Mouse (Mus musculus): ENCODE results near the gene Adarb1. TPM values are rescaled to one million over a fixed set of nuclear protein-coding genes. Genes with fewer than 3 reads are reported as not detected.

Gene Adarb1
- polyA plus RNA-seq, 1 experiment from 2014 or later, result 18.2 TPM

DNA sequence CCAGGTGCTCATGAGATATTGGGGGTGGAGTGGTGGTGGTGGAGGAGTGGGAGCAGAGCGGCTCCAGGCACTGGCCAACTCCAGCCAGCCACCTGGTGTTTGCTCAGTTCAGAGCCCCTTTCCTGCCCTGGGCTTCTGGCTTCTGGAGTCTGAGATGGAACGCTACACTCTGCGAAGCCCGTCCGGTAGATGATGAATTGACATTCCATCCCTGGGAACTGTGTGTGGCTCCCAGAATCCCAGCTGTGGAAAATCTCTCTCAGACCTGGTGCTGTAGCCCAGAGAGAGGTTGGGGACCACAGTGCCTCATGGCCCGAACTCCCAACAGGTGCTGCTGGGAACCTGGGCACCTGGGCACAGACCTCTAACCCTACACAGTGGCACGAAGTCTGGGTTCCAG lies 170.4 kb downstream of the Adarb1 start:
- ATAC-seq, result no peak
- Histone ChIP-seq H3K4me1 (ENCODE audit: control insufficient read depth, insufficient read depth, low read length) (no peaks in the 10 kb centered on the region), H3K4me3 (ENCODE audit: low read depth, low read length) (no peak overlapping the region), H3K27ac (ENCODE audit: low read length) (no peak overlapping the region), H3K36me3 (ENCODE audit: control insufficient read depth, insufficient read depth, low read length) (no peaks in the 10 kb centered on the region), H3K27me3 (ENCODE audit: control insufficient read depth, insufficient read depth, low read depth, low read length) (no peaks in the 10 kb centered on the region), H3K9ac (ENCODE audit: low read depth, low read length) (no peak overlapping the region), H3K4me2 (ENCODE audit: low read length) (no peak overlapping the region), H3K9me3 (replicated peaks; ENCODE audit: control insufficient read depth, low read length, poor library complexity, severe bottlenecking) (no peaks in the 10 kb centered on the region)
- 90% methylated on average over 7 of the region's 7 CpGs for WGBS

- Histone ChIP-seq H3K27ac (ENCODE audit: low read length) (no peak overlapping the region), H3K4me3 (ENCODE audit: low read depth, low read length) (no peak overlapping the region), H3K9ac (ENCODE audit: low read depth, low read length) (no peak overlapping the region), H3K4me1 (ENCODE audit: control insufficient read depth, insufficient read depth, low read length) (no peaks in the 10 kb centered on the region), H3K36me3 (ENCODE audit: control insufficient read depth, insufficient read depth, low read length) (no peaks in the 10 kb centered on the region), H3K4me2 (ENCODE audit: low read length) (no peak overlapping the region), H3K9me3 (replicated peaks; ENCODE audit: control insufficient read depth, low read length, poor library complexity, severe bottlenecking) (no peaks in the 10 kb centered on the region), H3K27me3 (ENCODE audit: control insufficient read depth, insufficient read depth, low read depth, low read length) (no peaks in the 10 kb centered on the region)
- no peak for ATAC-seq
- WGBS, result 89% methylated on average over 5 of the region's 5 CpGs
Measured at GRCm38 (mm10) chr10:77247048-77247447, 171.0 kb downstream of the Adarb1 start.

- Histone ChIP-seq H3K36me3 (ENCODE audit: control insufficient read depth, insufficient read depth, low read length) (no peaks in the 10 kb centered on the region), H3K9me3 (replicated peaks; ENCODE audit: control insufficient read depth, low read length, poor library complexity, severe bottlenecking) (no peaks in the 10 kb centered on the region), H3K27me3 (ENCODE audit: control insufficient read depth, insufficient read depth, low read depth, low read length) (no peaks in the 10 kb centered on the region), H3K9ac (ENCODE audit: low read depth, low read length) (no peak overlapping the region), H3K27ac (ENCODE audit: low read length) (no peak overlapping the region), H3K4me1 (ENCODE audit: control insufficient read depth, insufficient read depth, low read length) (no peaks in the 10 kb centered on the region), H3K4me3 (ENCODE audit: low read depth, low read length) (no peak overlapping the region), H3K4me2 (ENCODE audit: low read length) (no peak overlapping the region)
- 95% methylated on average over 6 of the region's 6 CpGs for WGBS
- ATAC-seq, result no peak
Measured at GRCm38 (mm10) chr10:77244777-77245176, 173.3 kb downstream of the Adarb1 start.

DNA sequence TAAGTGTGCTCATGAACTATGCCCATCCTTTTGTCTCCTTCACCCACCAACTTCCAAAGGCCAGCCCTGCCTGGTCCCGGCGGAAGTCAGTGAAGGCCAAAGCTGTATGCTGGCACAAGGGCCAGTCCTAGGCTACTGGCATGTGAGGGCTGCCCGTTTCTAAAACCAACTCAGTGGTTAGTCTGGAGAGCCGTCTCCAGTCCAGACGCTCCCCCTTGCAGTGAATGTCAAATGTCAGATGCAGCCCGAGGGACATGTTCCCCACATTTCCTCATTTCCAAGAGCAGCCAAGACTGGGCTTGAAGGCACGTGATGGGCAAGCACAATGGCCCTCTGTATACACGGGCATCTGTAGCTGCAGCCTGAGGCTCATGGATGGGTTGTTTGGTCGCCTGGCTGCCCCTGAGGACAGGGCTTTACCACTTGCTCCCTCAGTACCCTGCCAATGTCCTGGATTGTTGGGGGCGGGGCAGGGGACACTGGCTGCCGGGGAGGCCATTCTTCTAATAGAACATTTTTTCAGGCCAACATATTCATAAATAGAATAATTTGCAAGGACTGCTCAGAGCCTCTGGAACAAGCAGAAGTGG lies 174.4 kb downstream of the Adarb1 start:
- H3K4me1 ChIP-seq (ENCODE audit: control insufficient read depth, insufficient read depth, low read length), result no peaks in the 10 kb centered on the region
- no peaks in the 10 kb centered on the region for H3K27me3 ChIP-seq (ENCODE audit: control insufficient read depth, insufficient read depth, low read depth, low read length)
- H3K4me3 ChIP-seq (ENCODE audit: low read depth, low read length), result no peak overlapping the region
- no peaks in the 10 kb centered on the region for H3K36me3 ChIP-seq (ENCODE audit: control insufficient read depth, insufficient read depth, low read length)
- no peak overlapping the region for H3K9ac ChIP-seq (ENCODE audit: low read depth, low read length)
- no peak overlapping the region for H3K4me2 ChIP-seq (ENCODE audit: low read length)
- no peaks in the 10 kb centered on the region for H3K9me3 ChIP-seq (replicated peaks; ENCODE audit: control insufficient read depth, low read length, poor library complexity, severe bottlenecking)
- H3K27ac ChIP-seq (ENCODE audit: low read length), result no peak overlapping the region
- WGBS, result 76% methylated on average over 11 of the region's 11 CpGs
- ATAC-seq, result no peak

DNA sequence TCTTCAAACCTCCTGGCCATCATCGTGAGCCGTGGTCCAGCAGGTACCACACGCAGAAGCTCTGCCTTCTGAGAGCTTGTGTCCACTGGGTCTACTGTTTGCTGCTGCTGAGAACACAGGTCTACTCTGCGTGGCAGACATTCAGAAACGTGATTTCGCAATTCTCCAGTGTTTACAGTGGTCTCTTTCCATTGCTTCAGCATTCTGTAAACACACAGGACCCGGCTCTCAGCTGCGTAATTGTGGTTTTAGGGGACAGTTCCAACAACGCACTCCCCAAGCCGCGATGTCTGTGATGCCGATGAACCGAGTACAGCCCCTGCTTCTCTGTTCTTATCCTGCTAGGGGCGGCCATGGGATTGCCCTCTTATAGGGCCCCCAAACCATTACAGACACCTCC lies 175.2 kb downstream of the Adarb1 start:
- Histone ChIP-seq H3K9me3 (replicated peaks; ENCODE audit: control insufficient read depth, low read length, poor library complexity, severe bottlenecking) (no peaks in the 10 kb centered on the region), H3K27me3 (ENCODE audit: control insufficient read depth, insufficient read depth, low read depth, low read length) (no peaks in the 10 kb centered on the region), H3K36me3 (ENCODE audit: control insufficient read depth, insufficient read depth, low read length) (no peaks in the 10 kb centered on the region), H3K4me3 (ENCODE audit: low read depth, low read length) (no peak overlapping the region), H3K9ac (ENCODE audit: low read depth, low read length) (no peak overlapping the region), H3K27ac (ENCODE audit: low read length) (no peak overlapping the region), H3K4me2 (ENCODE audit: low read length) (no peak overlapping the region), H3K4me1 (ENCODE audit: control insufficient read depth, insufficient read depth, low read length) (no peaks in the 10 kb centered on the region)
- WGBS, result 88% methylated on average over 14 of the region's 14 CpGs
- no peak for ATAC-seq

- no peaks in the 10 kb centered on the region for H3K4me1 ChIP-seq (ENCODE audit: control insufficient read depth, insufficient read depth, low read length)
- ATAC-seq, result no peak
- no peaks in the 10 kb centered on the region for H3K27me3 ChIP-seq (ENCODE audit: control insufficient read depth, insufficient read depth, low read depth, low read length)
- no peaks in the 10 kb centered on the region for H3K36me3 ChIP-seq (ENCODE audit: control insufficient read depth, insufficient read depth, low read length)
- WGBS, result 84% methylated on average over 3 of the region's 3 CpGs
- no peak overlapping the region for H3K4me2 ChIP-seq (ENCODE audit: low read length)
- H3K9ac ChIP-seq (ENCODE audit: low read depth, low read length), result no peak overlapping the region
- H3K27ac ChIP-seq (ENCODE audit: low read length), result no peak overlapping the region
- no peaks in the 10 kb centered on the region for H3K9me3 ChIP-seq (replicated peaks; ENCODE audit: control insufficient read depth, low read length, poor library complexity, severe bottlenecking)
- H3K4me3 ChIP-seq (ENCODE audit: low read depth, low read length), result no peak overlapping the region
Measured at GRCm38 (mm10) chr10:77242396-77242795, 175.7 kb downstream of the Adarb1 start.

GRCm38 (mm10) chr10:77240764-77241163 lies 177.3 kb downstream of the Adarb1 start:
- Histone ChIP-seq H3K4me2 (ENCODE audit: low read length) (no peak overlapping the region), H3K27me3 (ENCODE audit: control insufficient read depth, insufficient read depth, low read depth, low read length) (no peaks in the 10 kb centered on the region), H3K4me3 (ENCODE audit: low read depth, low read length) (no peak overlapping the region), H3K9ac (ENCODE audit: low read depth, low read length) (no peak overlapping the region), H3K27ac (ENCODE audit: low read length) (no peak overlapping the region), H3K36me3 (ENCODE audit: control insufficient read depth, insufficient read depth, low read length) (no peaks in the 10 kb centered on the region), H3K9me3 (replicated peaks; ENCODE audit: control insufficient read depth, low read length, poor library complexity, severe bottlenecking) (no peaks in the 10 kb centered on the region), H3K4me1 (ENCODE audit: control insufficient read depth, insufficient read depth, low read length) (no peaks in the 10 kb centered on the region)
- 86% methylated on average over 8 of the region's 8 CpGs for WGBS
- ATAC-seq, result no peak

Other genes with a start within 250 kb of the Adarb1 start
- gene Pofut2, start 159.1 kb downstream of the Adarb1 start, polyA plus RNA-seq (2015; fragmentation: Nextera tagmentation; extraction: Ambion mirVana), result 51.5 and 52.5 TPM in 2 replicates
- 40.5 and 44.1 TPM in 2 replicates for gene Fam207a, start 97.5 kb upstream of the Adarb1 start, polyA plus RNA-seq (2015; fragmentation: Nextera tagmentation; extraction: Ambion mirVana)
- 0.59 and 0.67 TPM in 2 replicates for gene Itgb2, start 112.0 kb upstream of the Adarb1 start, polyA plus RNA-seq (2015; fragmentation: Nextera tagmentation; extraction: Ambion mirVana)
- 63.6 and 70.8 TPM in 2 replicates for gene Pttg1ip, start 163.4 kb upstream of the Adarb1 start, polyA plus RNA-seq (2015; fragmentation: Nextera tagmentation; extraction: Ambion mirVana)
- 315 and 350 TPM in 2 replicates for gene Sumo3, start 187.8 kb upstream of the Adarb1 start, polyA plus RNA-seq (2015; fragmentation: Nextera tagmentation; extraction: Ambion mirVana)
- gene Gm49325, start 187.9 kb upstream of the Adarb1 start, polyA plus RNA-seq (2015; fragmentation: Nextera tagmentation; extraction: Ambion mirVana), result 1.5 and 2.9 TPM in 2 replicates
- 80.9 and 81.8 TPM in 2 replicates for gene Ube2g2, start 204.0 kb upstream of the Adarb1 start, polyA plus RNA-seq (2015; fragmentation: Nextera tagmentation; extraction: Ambion mirVana)

Measured in midbrain, embryonic 16.5 days (tissue).